Mouse (Mus musculus) lung, postnatal 0 days (tissue): ENCODE results near the gene Sync. TPM values are rescaled to one million over a fixed set of nuclear protein-coding genes. Genes with fewer than 3 reads are reported as not detected.
A peak's percentile ranks its signal among the peaks of the same experiment; 100 is the strongest.

ENCODE experiments used
- ATAC-seq: fragments of 200-750 bp; cut with Nextera tagmentation; 2 replicates; pipeline ENCODE4 v1.8.0; 2017; ENCODE audit warnings: moderate library complexity
- DNase-seq: peaks from one replicate; pipeline ENCODE4 v3.0.0-alpha.2; 2016; ENCODE audit warnings: low spot score
- H3K27ac ChIP-seq: fragments of 300-500 bp; sonication (generic); 2 replicates; pipeline ENCODE4 v1.5.1; 2014; ENCODE audit warnings: antibody characterized with exemption, mild to moderate bottlenecking, low read length, mixed read lengths
- H3K27me3 ChIP-seq: fragments of 300-500 bp; sonication (generic); replicated peaks from 2 replicates; pipeline ENCODE4 v1.6.1; 2014; ENCODE audit warnings: low read length, mixed read lengths; ENCODE audit not compliant: insufficient read depth
- H3K36me3 ChIP-seq: fragments of 300-500 bp; sonication (generic); 2 replicates; pipeline ENCODE4 v1.6.1; 2014; ENCODE audit warnings: low read length, mixed read lengths; ENCODE audit not compliant: insufficient read depth
- H3K4me1 ChIP-seq: fragments of 300-500 bp; sonication (generic); 2 replicates; pipeline ENCODE4 v1.6.1; 2014; ENCODE audit warnings: antibody characterized with exemption, low read depth, low read length, mixed read lengths; ENCODE audit not compliant: insufficient read depth
- H3K4me2 ChIP-seq: fragments of 300-500 bp; sonication (generic); replicated peaks from 2 replicates; pipeline ENCODE4 v1.6.1; 2014; ENCODE audit warnings: low read depth, mild to moderate bottlenecking, low read length, moderate library complexity, mixed read lengths
- H3K4me3 ChIP-seq: fragments of 300-500 bp; sonication (generic); 2 replicates; pipeline ENCODE4 v1.5.1; 2014; ENCODE audit warnings: low read depth, low read length
- H3K9ac ChIP-seq: fragments of 300-500 bp; sonication (generic); replicated peaks from 2 replicates; pipeline ENCODE4 v1.6.1; 2014; ENCODE audit warnings: low read depth, mild to moderate bottlenecking
- H3K9me3 ChIP-seq: fragments of 300-500 bp; sonication (generic); 2 replicates; pipeline ENCODE4 v1.6.1; 2016; ENCODE audit warnings: low read length, mixed read lengths
- CTCF ChIP-seq: IDR thresholded peaks from 2 replicates; pipeline ENCODE4 v1.5.1; 2016; ENCODE audit warnings: antibody characterized with exemption, mild to moderate bottlenecking
- EP300 ChIP-seq: IDR thresholded peaks from 2 replicates; pipeline ENCODE4 v1.6.1; 2016; ENCODE audit warnings: antibody characterized with exemption, mild to moderate bottlenecking, control low read depth
- WGBS: fragments of 180-500 bp; shearing (Covaris S2); extraction: QIAGEN DNeasy Blood & Tissue Kit; methylation state at CpG from one replicate; pipeline ENCODE4 v1.1.7; 2014; 5-methylcytosine and 5-hydroxymethylcytosine counted together
- polyA plus RNA-seq: library from polyadenylated mRNA; unstranded; fragments of >200 nt; fragmentation: Nextera tagmentation; extraction: Ambion mirVana; gene quantifications from 2 replicates; pipeline ENCODE4 v1.2.1, GENCODE M21; 2015

The Sync gene
- polyA plus RNA-seq, 1 experiment from 2014 or later, result 0.80 TPM

GRCm38 (mm10) chr4:129341888-129342287, 54.5 kb downstream of the Sync start:
- H3K4me3 ChIP-seq, result no peak overlapping the region
- no peak overlapping the region for H3K27ac ChIP-seq
- no peak overlapping the region for H3K4me2 ChIP-seq
- H3K27me3 ChIP-seq, result no peaks in the 10 kb centered on the region
- no peak overlapping the region for H3K9ac ChIP-seq
- 81% methylated on average over 1 of the region's 1 CpGs for WGBS
- TF ChIP-seq EP300, result no peak
- peak; percentile 30 for TF ChIP-seq CTCF
- ATAC-seq, result no peak
- peaks cover 9% of the 10 kb centered on the region; the same call in 1 of the 2 replicates for H3K36me3 ChIP-seq
- no peak for DNase-seq
- H3K9me3 ChIP-seq, result no peaks in the 10 kb centered on the region
- no peaks in the 10 kb centered on the region for H3K4me1 ChIP-seq

GRCm38 (mm10) chr4:129342705-129343104, 55.3 kb downstream of the Sync start:
- ATAC-seq, result no peak
- Histone ChIP-seq H3K4me3 (no peak overlapping the region), H3K4me1 (no peaks in the 10 kb centered on the region), H3K9ac (no peak overlapping the region), H3K27ac (no peak overlapping the region), H3K27me3 (no peaks in the 10 kb centered on the region), H3K4me2 (no peak overlapping the region), H3K36me3 (peaks cover 9% of the 10 kb centered on the region; the same call in 1 of the 2 replicates), H3K9me3 (no peaks in the 10 kb centered on the region)
- WGBS, result 91% methylated on average over 2 of the region's 2 CpGs
- TF ChIP-seq EP300 (no peak), CTCF (no peak)
- DNase-seq, result no peak

GRCm38 (mm10) chr4:129346481-129347154, 59.2 kb downstream of the Sync start:
- Histone ChIP-seq H3K9me3 (no peaks in the 10 kb centered on the region), H3K27ac (no peak overlapping the region), H3K36me3 (peaks cover 9% of the 10 kb centered on the region; the same call in 1 of the 2 replicates), H3K4me1 (no peaks in the 10 kb centered on the region), H3K4me2 (no peak overlapping the region), H3K9ac (no peak overlapping the region), H3K4me3 (no peak overlapping the region), H3K27me3 (no peaks in the 10 kb centered on the region)
- 68% methylated on average over 15 of the region's 15 CpGs for WGBS
- peak; percentile 32 for DNase-seq
- TF ChIP-seq EP300 (no peak), CTCF (no peak)
- ATAC-seq, result no peak

- ATAC-seq (peak; percentile 85), DNase-seq (peak; percentile 85)
- no peaks in the 10 kb centered on the region for H3K4me1 ChIP-seq
- no peak overlapping the region for H3K4me2 ChIP-seq
- no peak overlapping the region for H3K4me3 ChIP-seq
- no peaks in the 10 kb centered on the region for H3K27me3 ChIP-seq
- H3K27ac ChIP-seq, result no peak overlapping the region
- 0 out of 2 replicates have a peak, but pooled peaks cover 6% of the 10 kb centered on the region for H3K36me3 ChIP-seq
- H3K9ac ChIP-seq, result no peak overlapping the region
- H3K9me3 ChIP-seq, result no peaks in the 10 kb centered on the region
- peak; percentile 98 for TF ChIP-seq CTCF
- no peak for TF ChIP-seq EP300
- WGBS, result 10% methylated on average over 1 of the region's 1 CpGs
These were observed 63.2 kb downstream of the Sync start for GRCm38 (mm10) chr4:129350644-129351043.

- DNase-seq, result no peak
- no peak overlapping the region for H3K4me2 ChIP-seq
- H3K27me3 ChIP-seq, result no peaks in the 10 kb centered on the region
- WGBS, result 63% methylated on average over 6 of the region's 6 CpGs
- 0 out of 2 replicates have a peak, but pooled peaks cover 11% of the 10 kb centered on the region for H3K36me3 ChIP-seq
- H3K27ac ChIP-seq, result no peak overlapping the region
- H3K4me1 ChIP-seq, result no peaks in the 10 kb centered on the region
- TF ChIP-seq EP300 (no peak), CTCF (no peak)
- H3K4me3 ChIP-seq, result no peak overlapping the region
- peak; percentile 16; the same call in 1 of the 2 replicates for ATAC-seq
- no peak overlapping the region for H3K9ac ChIP-seq
- no peaks in the 10 kb centered on the region for H3K9me3 ChIP-seq
These were observed 63.7 kb downstream of the Sync start for GRCm38 (mm10) chr4:129351111-129351510.

- no peak overlapping the region for H3K4me2 ChIP-seq
- TF ChIP-seq CTCF (no peak), EP300 (no peak)
- H3K9me3 ChIP-seq, result no peaks in the 10 kb centered on the region
These were observed 65.8 kb downstream of the Sync start for GRCm38 (mm10) chr4:129353176-129353575.

More at GRCm38 (mm10) chr4:129353176-129353575, 65.8 kb downstream of the Sync start:
- 86% methylated on average over 12 of the region's 12 CpGs for WGBS
- Histone ChIP-seq H3K27me3 (no peaks in the 10 kb centered on the region), H3K4me3 (no peak overlapping the region), H3K36me3 (peaks cover 15% of the 10 kb centered on the region; the same call in 1 of the 2 replicates), H3K27ac (no peak overlapping the region), H3K9ac (no peak overlapping the region), H3K4me1 (no peaks in the 10 kb centered on the region)
- DNase-seq (no peak), ATAC-seq (no peak)
